Comparison of ENCODE assay signal across 8 mouse cellular contexts in the genomic region with DNA sequence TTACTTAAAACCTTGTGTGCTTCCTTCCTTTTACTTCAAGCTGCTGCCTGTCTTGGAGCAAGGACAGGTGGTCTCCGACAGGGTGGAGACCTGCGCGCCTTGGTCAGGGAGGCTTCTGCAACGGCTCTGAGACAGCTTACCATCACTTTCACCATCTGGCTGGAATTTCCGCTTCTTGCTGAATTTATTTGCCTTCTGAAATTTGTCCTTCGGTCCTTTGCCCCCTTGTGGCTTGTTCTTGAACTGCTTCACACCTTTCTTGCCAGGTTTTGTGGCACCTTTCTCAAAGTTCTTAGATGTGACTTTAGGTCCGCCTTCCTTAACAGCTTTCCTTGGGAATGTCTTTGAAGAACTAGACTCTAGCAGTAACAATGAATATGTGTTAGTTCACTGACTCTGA. TPM values are rescaled to one million over a fixed set of nuclear protein-coding genes. Genes with fewer than 3 reads are reported as not detected.
DNase-seq lines count a peak whose midpoint lies in the region; TF ChIP-seq lines count a peak whose summit lies in the region.
"Had no signal": no experiment of that assay in that cellular context is flagged by ENCODE, and none has a peak within 500 bp of the region (broad histone marks: within the 10 kb centered on the region; RNA-seq: fewer than 3 reads in every experiment).

No protein-coding gene starts in this region.

- intact Hi-C loops in left cerebral cortex, postnatal 36 days (cut with DNase I) = loop anchor here (5.0 to 10.0 kb wide), 5 partner anchors 301 to 693 kb away; no protein-coding TSS in a partner anchor

- H3K9me3 ChIP-seq in E14TG2a.4 (ENCODE audit: low read length) = no peaks in the 10 kb centered on the region
- H3K9me3 ChIP-seq: liver, embryonic 15.5 days had no signal

- H3K4me1 ChIP-seq in E14TG2a.4 (replicated peaks; ENCODE audit: low read depth, low read length) = peaks cover 22% of the 10 kb centered on the region

- no peaks in the 10 kb centered on the region for H3K27me3 ChIP-seq in E14TG2a.4 (ENCODE audit: insufficient read depth, low read length)
- H3K27me3 ChIP-seq: liver, embryonic 15.5 days had no signal

- peak; percentile 64 for DNase-seq in layer of hippocampus, adult 11-12 months (ENCODE audit: low spot score)
- DNase-seq in layer of hippocampus, postnatal 36 days = no peak
- peak; percentile 60 for DNase-seq in adipocyte (ENCODE audit: low spot score)
- DNase-seq in embryo, embryonic 11 days = peak; percentile 62
- DNase-seq in left cerebral cortex, postnatal 36 days (ENCODE audit: low spot score in 2 of 2) = peak; percentile 22 to 29
- DNase-seq in right cerebral cortex, postnatal 36 days (ENCODE audit: low spot score in 2 of 2) = peak; percentile 19 to 23

- H3K36me3 ChIP-seq in E14TG2a.4 (ENCODE audit: insufficient read depth, low read length) = peaks cover 68% of the 10 kb centered on the region

- H3K4me3 ChIP-seq in E14TG2a.4 (replicated peaks; ENCODE audit: low read length) = no peak overlapping the region
- H3K4me3 ChIP-seq: liver, embryonic 15.5 days had no signal

- TF ChIP-seq CTCF in E14TG2a.4 (conservative IDR thresholded peaks at IDR 0.05; ENCODE audit: low read length) = peak; percentile 61

RNA-seq across cellular contexts. Expression of a gene that starts 4.0 kb away (rescaled TPM):
- total RNA-seq in layer of hippocampus, postnatal 36 days (2021) = 10 to 100 TPM; 50.6 to 60.9 TPM
- 10 to 100 TPM; 52.7 to 54.9 TPM for total RNA-seq in left cerebral cortex, postnatal 36 days (2021)

Comparison
In these comparisons a context has a peak if more than half of its experiments do, and no peak if none do; other contexts are left out.
1. DNase-seq: peak in layer of hippocampus, adult 11-12 months (single experiment), adipocyte (single experiment), embryo, embryonic 11 days (single experiment), left cerebral cortex, postnatal 36 days (2 of 2) and right cerebral cortex, postnatal 36 days (2 of 2); none in layer of hippocampus, postnatal 36 days (0 of 2).